Mouse (Mus musculus) heart, embryonic 11.5 days (tissue): ENCODE measurements at regions not wholly inside any gene's neighbourhood (a gene's known extent, or its start where the extent isn't known, plus 50 kb on each side); places are given as distances from the start of the nearest gene placed in this dataset.

Experiments
- ATAC-seq: fragments of 200-750 bp; cut with Nextera tagmentation; replicated peaks from 2 replicates; pipeline ENCODE4 v1.8.0; 2017; ENCODE audit warnings: moderate library complexity; ENCODE audit not compliant: insufficient number of reproducible peaks, low FRiP score, low TSS enrichment
- H3K27ac ChIP-seq: fragments of 300-500 bp; sonication (generic); 2 replicates; pipeline ENCODE4 v1.5.1; 2014; ENCODE audit warnings: mild to moderate bottlenecking, low read depth, low read length
- H3K27me3 ChIP-seq: fragments of 300-500 bp; sonication (generic); 2 replicates; pipeline ENCODE4 v1.6.1; 2014; ENCODE audit warnings: mild to moderate bottlenecking, low read length, mixed read lengths; ENCODE audit not compliant: control insufficient read depth, insufficient read depth
- H3K36me3 ChIP-seq: fragments of 300-500 bp; sonication (generic); 2 replicates; pipeline ENCODE4 v1.6.1; 2014; ENCODE audit warnings: mild to moderate bottlenecking, low read length, moderate library complexity, mixed read lengths; ENCODE audit not compliant: control insufficient read depth, insufficient read depth
- H3K4me1 ChIP-seq: fragments of 300-500 bp; sonication (generic); 2 replicates; pipeline ENCODE4 v1.6.1; 2014; ENCODE audit warnings: low read length; ENCODE audit not compliant: control insufficient read depth, insufficient read depth
- H3K4me2 ChIP-seq: fragments of 300-500 bp; sonication (generic); 2 replicates; pipeline ENCODE4 v1.6.1; 2014; ENCODE audit warnings: mild to moderate bottlenecking, moderate library complexity
- H3K4me3 ChIP-seq: fragments of 300-500 bp; sonication (generic); 2 replicates; pipeline ENCODE4 v1.5.1; 2014; ENCODE audit warnings: low read depth, low read length
- H3K9ac ChIP-seq: fragments of 300-500 bp; sonication (generic); 2 replicates; pipeline ENCODE4 v1.6.1; 2014; ENCODE audit warnings: mild to moderate bottlenecking, low read depth, low read length, moderate library complexity
- H3K9me3 ChIP-seq: fragments of 300-500 bp; sonication (generic); replicated peaks from 2 replicates; pipeline ENCODE4 v1.6.1; 2016; ENCODE audit warnings: low read length; ENCODE audit not compliant: control insufficient read depth
- WGBS: fragments of 180-500 bp; shearing (Covaris S2); extraction: QIAGEN DNeasy Blood & Tissue Kit; methylation state at CpG from one replicate; pipeline ENCODE4 v1.1.7; 2014; ENCODE audit not compliant: insufficient replicate concordance; 5-methylcytosine and 5-hydroxymethylcytosine counted together

- Histone ChIP-seq H3K4me2 (no peak overlapping the region), H3K27ac (no peak overlapping the region), H3K9ac (no peak overlapping the region), H3K4me1 (no peaks in the 10 kb centered on the region), H3K4me3 (no peak overlapping the region), H3K9me3 (no peaks in the 10 kb centered on the region), H3K27me3 (no peaks in the 10 kb centered on the region), H3K36me3 (no peaks in the 10 kb centered on the region)
- 71% methylated on average over 5 of the region's 5 CpGs for WGBS
- ATAC-seq, result no peak
Measured at GRCm38 (mm10) chr8:115871381-115871780, 163.8 kb upstream of the Maf start.

GRCm38 (mm10) chr8:115861381-115861780 is 153.8 kb upstream of the Maf start:
- WGBS, result 76% methylated on average over 3 of the region's 3 CpGs
- H3K4me2 ChIP-seq, result no peak overlapping the region
- H3K4me3 ChIP-seq, result no peak overlapping the region
- H3K27me3 ChIP-seq, result no peaks in the 10 kb centered on the region
- H3K9ac ChIP-seq, result no peak overlapping the region
- no peak overlapping the region for H3K27ac ChIP-seq
- no peaks in the 10 kb centered on the region for H3K9me3 ChIP-seq
- H3K36me3 ChIP-seq, result no peaks in the 10 kb centered on the region
- no peaks in the 10 kb centered on the region for H3K4me1 ChIP-seq
- ATAC-seq, result no peak

GRCm38 (mm10) chr8:115859406-115859805 is 151.8 kb upstream of the Maf start:
- H3K4me3 ChIP-seq, result no peak overlapping the region
- WGBS, result 82% methylated on average over 8 of the region's 8 CpGs
- ATAC-seq, result no peak

GRCm38 (mm10) chr8:115856816-115857215 is 149.2 kb upstream of the Maf start:
- H3K27me3 ChIP-seq, result no peaks in the 10 kb centered on the region
- H3K4me3 ChIP-seq, result no peak overlapping the region
- 82% methylated on average over 10 of the region's 10 CpGs for WGBS
- ATAC-seq, result no peak
- H3K36me3 ChIP-seq, result no peaks in the 10 kb centered on the region
- H3K27ac ChIP-seq, result no peak overlapping the region
- H3K4me2 ChIP-seq, result no peak overlapping the region
- no peaks in the 10 kb centered on the region for H3K9me3 ChIP-seq
- no peaks in the 10 kb centered on the region for H3K4me1 ChIP-seq
- no peak overlapping the region for H3K9ac ChIP-seq

More at GRCm38 (mm10) chr8:115859406-115859805, 151.8 kb upstream of the Maf start:
- Histone ChIP-seq H3K9ac (no peak overlapping the region), H3K27ac (no peak overlapping the region), H3K4me2 (no peak overlapping the region), H3K4me1 (no peaks in the 10 kb centered on the region), H3K27me3 (no peaks in the 10 kb centered on the region), H3K36me3 (no peaks in the 10 kb centered on the region), H3K9me3 (no peaks in the 10 kb centered on the region)

GRCm38 (mm10) chr8:115855934-115856629 is 148.5 kb upstream of the Maf start:
- Histone ChIP-seq H3K27ac (no peak overlapping the region), H3K27me3 (no peaks in the 10 kb centered on the region), H3K4me1 (no peaks in the 10 kb centered on the region), H3K9ac (no peak overlapping the region), H3K36me3 (no peaks in the 10 kb centered on the region), H3K9me3 (no peaks in the 10 kb centered on the region), H3K4me2 (no peak overlapping the region), H3K4me3 (no peak overlapping the region)
- 84% methylated on average over 8 of the region's 8 CpGs for WGBS
- no peak for ATAC-seq

- Histone ChIP-seq H3K4me2 (no peak overlapping the region), H3K27me3 (no peaks in the 10 kb centered on the region), H3K4me1 (no peaks in the 10 kb centered on the region), H3K9ac (no peak overlapping the region), H3K36me3 (no peaks in the 10 kb centered on the region), H3K27ac (no peak overlapping the region), H3K4me3 (no peak overlapping the region), H3K9me3 (no peaks in the 10 kb centered on the region)
- WGBS, result 82% methylated on average over 9 of the region's 9 CpGs
- ATAC-seq, result no peak
Measured at GRCm38 (mm10) chr8:115854209-115854900, 146.8 kb upstream of the Maf start.

GRCm38 (mm10) chr8:115850552-115850951 is 143.0 kb upstream of the Maf start:
- H3K27me3 ChIP-seq, result no peaks in the 10 kb centered on the region
- no peak overlapping the region for H3K4me3 ChIP-seq
- no peak overlapping the region for H3K9ac ChIP-seq
- ATAC-seq, result no peak
- WGBS, result 82% methylated on average over 1 of the region's 1 CpGs
- H3K9me3 ChIP-seq, result no peaks in the 10 kb centered on the region
- H3K27ac ChIP-seq, result no peak overlapping the region
- H3K4me2 ChIP-seq, result no peak overlapping the region
- H3K4me1 ChIP-seq, result no peaks in the 10 kb centered on the region
- H3K36me3 ChIP-seq, result no peaks in the 10 kb centered on the region

GRCm38 (mm10) chr8:115833391-115833790 is 125.8 kb upstream of the Maf start:
- H3K27me3 ChIP-seq, result no peaks in the 10 kb centered on the region
- H3K9ac ChIP-seq, result no peak overlapping the region
- no peaks in the 10 kb centered on the region for H3K9me3 ChIP-seq
- no peaks in the 10 kb centered on the region for H3K4me1 ChIP-seq
- H3K27ac ChIP-seq, result no peak overlapping the region
- H3K36me3 ChIP-seq, result no peaks in the 10 kb centered on the region
- H3K4me3 ChIP-seq, result no peak overlapping the region
- no peak for ATAC-seq
- H3K4me2 ChIP-seq, result no peak overlapping the region

- no peaks in the 10 kb centered on the region for H3K36me3 ChIP-seq
- 24% methylated on average over 1 of the region's 1 CpGs for WGBS
- H3K9ac ChIP-seq, result no peak overlapping the region
- H3K4me1 ChIP-seq, result peaks cover 1% of the 10 kb centered on the region
- no peak overlapping the region for H3K4me2 ChIP-seq
- H3K4me3 ChIP-seq, result no peak overlapping the region
- H3K27me3 ChIP-seq, result no peaks in the 10 kb centered on the region
- H3K9me3 ChIP-seq, result no peaks in the 10 kb centered on the region
- H3K27ac ChIP-seq, result no peak overlapping the region
- ATAC-seq, result no peak
Measured at GRCm38 (mm10) chr8:115831675-115832074, 124.1 kb upstream of the Maf start.
